Mouse (Mus musculus) frontal cortex, adult (tissue): ENCODE measurements at regions not wholly inside any gene's neighbourhood (a gene's known extent, or its start where the extent isn't known, plus 50 kb on each side); places are given as distances from the start of the nearest gene placed in this dataset.

Experiments used
- ATAC-seq: cut with Nextera tagmentation; 2 replicates; pipeline ENCODE4 v1.9.2; 2017; ENCODE audit warnings: mild to moderate bottlenecking, moderate library complexity, mixed read lengths; ENCODE audit not compliant: low TSS enrichment

- no peak for ATAC-seq
Measured at GRCm38 (mm10) chrX:146428506-146428905, 533.8 kb upstream of the Htr2c start.

GRCm38 (mm10) chrX:146459891-146460290 is 502.4 kb upstream of the Htr2c start:
- peak; percentile 41; the same call in 1 of the 2 replicates for ATAC-seq

GRCm38 (mm10) chrX:146477581-146477980 is 484.7 kb upstream of the Htr2c start:
- ATAC-seq: no peak

- ATAC-seq: no peak
Measured at GRCm38 (mm10) chrX:146512492-146512891, 449.8 kb upstream of the Htr2c start.

- no peak for ATAC-seq
Measured at GRCm38 (mm10) chrX:146513261-146513660, 449.1 kb upstream of the Htr2c start.

GRCm38 (mm10) chrX:146528775-146529174 is 433.5 kb upstream of the Htr2c start:
- no peak for ATAC-seq

- ATAC-seq: no peak
Measured at GRCm38 (mm10) chrX:146537811-146538210, 424.5 kb upstream of the Htr2c start.

GRCm38 (mm10) chrX:146558606-146559005 is 403.7 kb upstream of the Htr2c start:
- no peak for ATAC-seq
